Mouse (Mus musculus): Measurements from ENCODE around the gene Arid4a. TPM values are rescaled to one million over a fixed set of nuclear protein-coding genes. Genes with fewer than 3 reads are reported as not detected.
A peak's percentile ranks its signal among the peaks of the same experiment; 100 is the strongest.

The Arid4a gene
- polyA plus RNA-seq, 1 experiment from 2014 or later = 22.4 TPM

GRCm38 (mm10) chr12:71030722-71031121 lies 14.9 kb downstream of the Arid4a start:
- no peak for DNase-seq (ENCODE audit: low spot score)
- TF ChIP-seq EP300 (optimal IDR thresholded peaks at IDR 0.05) = no peak
- TF ChIP-seq CTCF (IDR thresholded peaks at IDR 0.05; ENCODE audit: low read depth) = no peak
- Histone ChIP-seq H3K4me2 (replicated peaks; ENCODE audit: low read depth) (no peak overlapping the region), H3K27ac (replicated peaks) (no peak overlapping the region), H3K4me1 (replicated peaks; ENCODE audit: control insufficient read depth, insufficient read depth) (no peaks in the 10 kb centered on the region), H3K9ac (ENCODE audit: low read length) (no peak overlapping the region), H3K9me3 (ENCODE audit: control insufficient read depth, low read length) (no peaks in the 10 kb centered on the region), H3K4me3 (ENCODE audit: low read depth, low read length) (no peak overlapping the region), H3K36me3 (ENCODE audit: control insufficient read depth, insufficient read depth, low read length) (peaks cover 14% of the 10 kb centered on the region), H3K27me3 (ENCODE audit: control insufficient read depth, insufficient read depth, low read length) (no peaks in the 10 kb centered on the region)
- no peak for ATAC-seq (ENCODE audit: low FRiP score, low TSS enrichment)
- 93% methylated on average over 5 of the region's 5 CpGs for WGBS

DNA sequence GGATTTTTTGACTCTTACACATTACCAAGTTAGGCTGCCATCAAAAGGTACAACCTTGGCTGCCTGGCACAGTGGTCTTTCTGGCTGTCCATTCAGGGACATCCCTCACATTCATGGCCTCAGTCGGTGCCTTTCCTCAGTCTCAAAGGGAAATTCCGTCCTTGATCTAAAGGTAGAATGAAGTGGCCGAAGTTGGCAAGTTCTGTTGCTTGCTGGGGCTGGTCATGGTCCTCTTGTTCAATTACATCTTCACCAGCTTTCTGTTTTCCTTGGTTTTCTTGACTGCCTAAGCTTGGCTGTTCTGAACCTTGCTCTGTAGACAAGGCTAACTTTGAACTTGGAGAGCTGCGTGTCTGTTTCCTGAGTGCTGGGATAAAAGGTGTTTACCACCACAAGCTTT lies 20.0 kb downstream of the Arid4a start:
- no peak overlapping the region for H3K4me3 ChIP-seq (ENCODE audit: low read depth, low read length)
- no peak overlapping the region for H3K4me2 ChIP-seq (replicated peaks; ENCODE audit: low read depth)
- WGBS = 95% methylated on average over 4 of the region's 4 CpGs
- H3K27ac ChIP-seq (replicated peaks) = no peak overlapping the region
- H3K9ac ChIP-seq (ENCODE audit: low read length) = no peak overlapping the region
- no peak for TF ChIP-seq CTCF (IDR thresholded peaks at IDR 0.05; ENCODE audit: low read depth)
- TF ChIP-seq EP300 (optimal IDR thresholded peaks at IDR 0.05) = no peak
- H3K36me3 ChIP-seq (ENCODE audit: control insufficient read depth, insufficient read depth, low read length) = peaks cover 15% of the 10 kb centered on the region
- H3K27me3 ChIP-seq (ENCODE audit: control insufficient read depth, insufficient read depth, low read length) = no peaks in the 10 kb centered on the region
- DNase-seq (ENCODE audit: low spot score) = no peak
- ATAC-seq (ENCODE audit: low FRiP score, low TSS enrichment) = no peak
- H3K4me1 ChIP-seq (replicated peaks; ENCODE audit: control insufficient read depth, insufficient read depth) = no peaks in the 10 kb centered on the region
- no peaks in the 10 kb centered on the region for H3K9me3 ChIP-seq (ENCODE audit: control insufficient read depth, low read length)

DNA sequence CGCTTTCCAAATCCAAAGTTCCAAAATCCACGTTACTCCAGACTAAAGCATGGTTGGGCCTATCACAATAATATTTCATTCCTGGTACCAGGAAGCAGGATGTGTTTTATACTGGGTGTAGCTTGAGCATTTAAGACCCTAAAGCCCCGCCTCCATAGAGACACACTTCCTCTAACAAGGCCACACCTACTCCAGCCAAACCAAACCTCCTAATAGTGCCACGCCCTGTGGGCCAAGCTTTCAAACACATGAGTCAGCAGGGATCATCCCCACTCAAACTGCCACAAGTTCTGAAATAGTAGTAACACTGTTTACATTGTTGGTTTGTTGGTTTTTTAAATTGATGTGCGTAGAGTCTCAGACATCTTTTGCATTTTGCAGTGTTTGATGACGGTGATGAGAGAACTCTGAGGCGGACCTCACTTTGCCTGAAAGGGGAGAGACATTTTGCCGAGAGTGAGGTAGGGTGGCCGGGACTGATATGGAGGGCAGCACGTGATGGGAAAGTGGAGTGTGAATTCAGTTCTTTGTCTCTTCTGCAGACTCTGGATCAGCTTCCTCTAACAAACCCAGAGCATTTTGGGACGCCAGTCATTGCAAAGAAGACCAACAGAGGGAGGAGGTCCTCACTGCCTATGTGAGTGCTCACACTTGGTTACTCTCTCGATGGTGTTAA lies 21.1 kb downstream of the Arid4a start:
- no peak overlapping the region for H3K4me3 ChIP-seq (ENCODE audit: low read depth, low read length)
- no peaks in the 10 kb centered on the region for H3K9me3 ChIP-seq (ENCODE audit: control insufficient read depth, low read length)
- WGBS = 89% methylated on average over 12 of the region's 12 CpGs
- H3K4me2 ChIP-seq (replicated peaks; ENCODE audit: low read depth) = no peak overlapping the region
- H3K36me3 ChIP-seq (ENCODE audit: control insufficient read depth, insufficient read depth, low read length) = peaks cover 17% of the 10 kb centered on the region
- DNase-seq (ENCODE audit: low spot score) (no peak), ATAC-seq (ENCODE audit: low FRiP score, low TSS enrichment) (peak; percentile 86)
- H3K9ac ChIP-seq (ENCODE audit: low read length) = no peak overlapping the region
- no peaks in the 10 kb centered on the region for H3K27me3 ChIP-seq (ENCODE audit: control insufficient read depth, insufficient read depth, low read length)
- no peak overlapping the region for H3K27ac ChIP-seq (replicated peaks)
- TF ChIP-seq EP300 (optimal IDR thresholded peaks at IDR 0.05) = no peak
- no peak for TF ChIP-seq CTCF (IDR thresholded peaks at IDR 0.05; ENCODE audit: low read depth)
- H3K4me1 ChIP-seq (replicated peaks; ENCODE audit: control insufficient read depth, insufficient read depth) = no peaks in the 10 kb centered on the region

GRCm38 (mm10) chr12:71040462-71040861 lies 24.7 kb downstream of the Arid4a start:
- H3K4me1 ChIP-seq (replicated peaks; ENCODE audit: control insufficient read depth, insufficient read depth) = no peaks in the 10 kb centered on the region
- TF ChIP-seq CTCF (IDR thresholded peaks at IDR 0.05; ENCODE audit: low read depth) (no peak), EP300 (optimal IDR thresholded peaks at IDR 0.05) (no peak)
- H3K36me3 ChIP-seq (ENCODE audit: control insufficient read depth, insufficient read depth, low read length) = peaks cover 17% of the 10 kb centered on the region

DNA sequence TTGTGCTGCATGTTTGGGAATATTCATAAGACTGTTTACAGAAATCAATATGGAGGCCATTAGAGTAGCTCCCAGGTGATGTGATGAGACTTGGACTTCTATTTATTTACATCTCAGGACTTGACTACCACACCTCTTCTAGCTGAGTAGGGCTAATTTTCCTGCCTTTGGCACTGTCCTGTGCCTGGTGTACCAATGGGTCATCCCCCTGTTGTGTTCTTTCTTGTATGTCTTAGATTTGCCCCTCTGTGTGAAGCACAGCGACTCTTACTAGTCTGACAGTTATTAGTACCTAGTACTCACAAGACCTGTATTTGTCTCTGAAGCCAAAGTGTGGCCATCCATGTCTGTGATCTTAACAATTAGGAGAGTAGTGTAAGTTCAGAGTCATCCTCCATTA lies 26.7 kb downstream of the Arid4a start:
- TF ChIP-seq EP300 (optimal IDR thresholded peaks at IDR 0.05) = no peak
- TF ChIP-seq CTCF (IDR thresholded peaks at IDR 0.05; ENCODE audit: low read depth) = no peak
- no peak overlapping the region for H3K9ac ChIP-seq (ENCODE audit: low read length)
- no peaks in the 10 kb centered on the region for H3K4me1 ChIP-seq (replicated peaks; ENCODE audit: control insufficient read depth, insufficient read depth)
- no peaks in the 10 kb centered on the region for H3K9me3 ChIP-seq (ENCODE audit: control insufficient read depth, low read length)
- no peak overlapping the region for H3K27ac ChIP-seq (replicated peaks)
- H3K4me3 ChIP-seq (ENCODE audit: low read depth, low read length) = no peak overlapping the region
- H3K36me3 ChIP-seq (ENCODE audit: control insufficient read depth, insufficient read depth, low read length) = peaks cover 19% of the 10 kb centered on the region
- no peak overlapping the region for H3K4me2 ChIP-seq (replicated peaks; ENCODE audit: low read depth)
- no peaks in the 10 kb centered on the region for H3K27me3 ChIP-seq (ENCODE audit: control insufficient read depth, insufficient read depth, low read length)
- ATAC-seq (ENCODE audit: low FRiP score, low TSS enrichment) = no peak
- 97% methylated on average over 1 of the region's 1 CpGs for WGBS
- no peak for DNase-seq (ENCODE audit: low spot score)

More at GRCm38 (mm10) chr12:71040462-71040861, 24.7 kb downstream of the Arid4a start:
- Histone ChIP-seq H3K4me3 (ENCODE audit: low read depth, low read length) (no peak overlapping the region), H3K4me2 (replicated peaks; ENCODE audit: low read depth) (no peak overlapping the region), H3K27me3 (ENCODE audit: control insufficient read depth, insufficient read depth, low read length) (no peaks in the 10 kb centered on the region), H3K27ac (replicated peaks) (no peak overlapping the region), H3K9ac (ENCODE audit: low read length) (no peak overlapping the region), H3K9me3 (ENCODE audit: control insufficient read depth, low read length) (no peaks in the 10 kb centered on the region)
- WGBS = 85% methylated on average over 7 of the region's 7 CpGs
- DNase-seq (ENCODE audit: low spot score) (no peak), ATAC-seq (ENCODE audit: low FRiP score, low TSS enrichment) (no peak)

DNA sequence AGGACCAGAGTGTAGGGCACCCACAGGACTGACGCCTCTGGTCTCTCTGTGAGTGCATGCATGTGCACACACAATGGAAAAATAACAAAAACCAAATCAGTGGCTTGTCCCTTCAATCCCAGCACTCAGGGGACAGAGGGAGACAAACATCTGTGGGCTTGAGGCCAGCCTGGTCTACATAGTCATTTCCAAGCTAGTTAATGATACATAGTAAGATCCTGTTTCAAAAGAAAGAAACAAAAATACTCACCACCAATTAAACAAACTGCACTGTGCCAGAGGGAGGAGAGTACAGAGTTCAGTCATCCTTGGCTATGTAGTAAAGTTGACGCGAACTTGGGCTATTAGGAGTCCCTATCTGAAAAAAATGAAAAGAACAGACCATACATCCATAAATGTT lies 27.8 kb downstream of the Arid4a start:
- peaks cover 13% of the 10 kb centered on the region for H3K36me3 ChIP-seq (ENCODE audit: control insufficient read depth, insufficient read depth, low read length)
- no peak overlapping the region for H3K27ac ChIP-seq (replicated peaks)
- H3K4me3 ChIP-seq (ENCODE audit: low read depth, low read length) = no peak overlapping the region
- no peaks in the 10 kb centered on the region for H3K4me1 ChIP-seq (replicated peaks; ENCODE audit: control insufficient read depth, insufficient read depth)
- no peaks in the 10 kb centered on the region for H3K9me3 ChIP-seq (ENCODE audit: control insufficient read depth, low read length)
- TF ChIP-seq EP300 (optimal IDR thresholded peaks at IDR 0.05) (no peak), CTCF (IDR thresholded peaks at IDR 0.05; ENCODE audit: low read depth) (no peak)
- WGBS = 86% methylated on average over 3 of the region's 3 CpGs
- H3K9ac ChIP-seq (ENCODE audit: low read length) = no peak overlapping the region
- ATAC-seq (ENCODE audit: low FRiP score, low TSS enrichment) = no peak
- no peaks in the 10 kb centered on the region for H3K27me3 ChIP-seq (ENCODE audit: control insufficient read depth, insufficient read depth, low read length)
- no peak overlapping the region for H3K4me2 ChIP-seq (replicated peaks; ENCODE audit: low read depth)
- DNase-seq (ENCODE audit: low spot score) = no peak

Measured in stomach, postnatal 0 days (tissue).